Mouse (Mus musculus) kidney, postnatal 36 days (tissue): ENCODE measurements at regions not wholly inside any gene's neighbourhood (a gene's known extent, or its start where the extent isn't known, plus 50 kb on each side); places are given as distances from the start of the nearest gene placed in this dataset.
"Not testable (repeated sequence)": the region's sequence is repeated elsewhere in the genome, so short reads cannot be mapped to it uniquely, and the experiment has no call there.

Experiments
- DNase-seq, 2 experiments: peaks; one replicate each; pipeline ENCODE4 v3.0.0; 2021 to 2022; ENCODE audit warnings: mixed read lengths in 2 of 2

DNA sequence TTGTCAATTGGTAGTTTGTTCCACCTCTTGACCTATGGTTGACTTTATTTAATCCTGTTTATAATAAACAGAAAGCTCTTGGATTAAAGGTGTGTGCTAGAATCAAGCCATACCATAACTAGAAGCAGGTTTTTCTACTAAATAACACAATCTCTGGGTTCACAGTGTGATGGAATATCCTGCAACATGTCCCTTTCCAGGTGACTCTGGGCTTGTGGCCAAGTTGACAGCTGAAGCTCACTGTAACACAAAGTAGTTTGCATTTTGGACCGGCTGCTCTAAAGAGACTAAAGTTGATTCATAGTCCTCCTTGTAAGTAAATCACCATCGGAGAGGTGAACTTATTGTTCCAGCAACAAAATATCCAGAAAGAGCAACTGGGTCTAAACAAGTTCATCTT is 149.3 kb upstream of the Kctd3 start:
- peak in 1 of 2 experiments; percentile 36 for DNase-seq

DNA sequence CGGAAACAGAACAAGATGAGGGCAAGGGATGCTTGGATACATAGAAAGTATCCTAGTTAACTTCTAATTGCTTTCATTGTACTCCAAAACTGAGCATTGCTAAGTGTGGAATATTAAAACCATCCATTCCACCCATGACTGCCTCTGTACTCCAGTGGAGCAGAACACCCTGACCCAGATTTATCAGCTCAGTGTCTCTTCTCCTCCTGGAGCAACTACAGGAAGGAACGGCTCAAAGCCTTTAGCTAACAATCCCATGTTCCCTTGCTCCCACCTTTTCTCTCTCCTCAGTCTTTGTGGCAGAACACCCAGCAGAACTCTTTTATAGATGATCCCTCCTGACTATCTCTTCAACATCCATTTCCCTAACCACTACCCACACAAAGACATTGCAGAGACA is 146.7 kb upstream of the Kctd3 start:
- DNase-seq = peak in 1 of 2 experiments; percentile 10

- no peak for DNase-seq
Measured at GRCm38 (mm10) chr1:189153150-189153549, 145.5 kb upstream of the Kctd3 start.

DNA sequence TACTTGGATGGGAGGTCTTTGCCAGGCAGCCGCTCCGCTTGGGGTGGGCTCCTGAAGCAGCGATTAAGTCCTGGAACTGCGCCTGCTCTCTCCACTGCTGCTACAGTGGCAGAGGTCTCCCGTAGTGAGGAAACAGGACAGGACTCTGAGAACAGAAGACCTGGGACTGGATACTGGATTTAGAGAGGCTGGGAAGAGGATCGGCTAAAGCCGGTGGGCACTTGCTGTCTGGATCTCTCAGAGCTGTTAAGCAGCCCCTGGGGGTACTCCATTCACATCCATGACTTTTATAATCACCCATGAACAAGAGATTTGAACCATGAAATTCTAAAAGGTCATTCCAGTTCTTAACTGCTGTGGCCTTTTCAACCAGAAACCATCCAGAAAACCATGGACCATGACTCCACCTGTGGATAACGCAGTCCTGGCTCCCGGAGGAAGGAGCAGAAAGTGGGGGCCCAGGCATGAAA is 135.4 kb upstream of the Kctd3 start:
- DNase-seq = no peak

DNA sequence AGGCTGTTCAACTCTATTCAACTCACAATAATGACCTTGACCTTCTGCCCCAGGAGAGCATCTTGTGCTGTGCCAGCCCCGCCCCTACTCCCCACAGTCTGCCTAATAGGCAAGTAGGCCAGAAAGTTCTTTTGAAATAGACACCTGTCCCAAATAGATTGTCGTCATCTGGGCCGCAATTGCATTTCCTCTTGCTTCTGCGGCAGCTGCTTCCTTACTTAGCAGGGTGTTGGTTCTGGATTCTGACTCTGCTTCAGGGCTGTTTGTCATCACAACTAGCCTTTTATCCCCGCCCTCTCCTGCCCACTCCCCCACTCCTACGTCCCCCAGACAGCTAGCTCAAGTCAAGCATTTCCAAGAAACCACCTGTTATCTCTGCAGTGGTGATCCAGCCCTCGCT is 134.9 kb upstream of the Kctd3 start:
- DNase-seq = no peak

DNA sequence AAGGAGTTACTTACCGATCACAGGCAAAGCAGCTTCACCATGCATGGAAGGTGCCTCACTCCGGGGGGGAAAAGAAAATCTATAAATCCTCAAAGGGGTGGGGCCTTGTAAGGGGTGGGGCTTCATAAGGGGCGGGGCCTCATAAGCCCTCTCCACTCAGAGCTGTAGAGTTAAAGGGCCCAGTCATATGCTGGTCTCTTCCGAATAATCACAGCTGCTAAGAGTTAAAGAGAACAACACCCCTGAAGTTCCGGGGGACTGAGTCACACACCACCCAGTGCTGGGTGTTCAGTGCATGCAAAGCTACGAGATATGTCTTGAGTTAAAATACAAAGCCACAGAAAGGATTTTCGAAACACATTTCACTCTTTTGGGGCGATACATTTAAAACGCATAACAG is 134.1 kb upstream of the Kctd3 start:
- no peak for DNase-seq

DNA sequence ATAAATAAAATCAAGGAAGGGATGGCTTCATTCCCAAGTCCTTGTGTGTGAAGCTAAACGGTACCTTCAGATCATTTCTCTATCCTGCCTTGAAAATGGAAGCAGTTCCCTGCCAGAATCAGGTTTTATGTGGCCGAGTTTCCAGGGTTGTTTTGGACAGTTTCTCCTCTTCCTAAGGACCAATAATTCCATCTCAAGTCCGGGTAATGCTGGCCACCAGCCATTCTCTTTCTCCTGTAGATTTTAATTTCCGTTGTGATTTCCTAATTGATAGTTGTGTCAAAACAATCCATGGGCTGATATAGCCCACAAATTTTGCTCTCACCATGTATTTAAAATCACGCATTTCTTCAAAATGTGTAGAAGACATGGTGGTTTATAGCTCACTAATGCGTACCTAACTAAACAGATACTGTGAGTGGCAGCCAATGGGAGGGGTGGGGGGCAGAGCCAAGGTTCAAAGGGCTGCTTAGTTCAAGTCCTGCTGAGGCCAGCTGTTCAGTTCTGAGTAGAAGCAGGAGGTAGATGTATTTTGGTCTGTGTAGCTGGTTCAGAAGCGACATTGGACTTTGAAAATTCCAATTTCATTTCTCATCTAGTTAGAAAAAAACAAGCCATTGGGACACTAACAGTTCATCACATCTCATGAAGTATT is 129.2 kb upstream of the Kctd3 start:
- peak; percentile 79 to 80 for DNase-seq

GRCm38 (mm10) chr1:189135826-189136225 is 128.2 kb upstream of the Kctd3 start:
- no peak for DNase-seq

- no peak for DNase-seq
Measured at GRCm38 (mm10) chr1:189128706-189129105, 121.1 kb upstream of the Kctd3 start.

DNA sequence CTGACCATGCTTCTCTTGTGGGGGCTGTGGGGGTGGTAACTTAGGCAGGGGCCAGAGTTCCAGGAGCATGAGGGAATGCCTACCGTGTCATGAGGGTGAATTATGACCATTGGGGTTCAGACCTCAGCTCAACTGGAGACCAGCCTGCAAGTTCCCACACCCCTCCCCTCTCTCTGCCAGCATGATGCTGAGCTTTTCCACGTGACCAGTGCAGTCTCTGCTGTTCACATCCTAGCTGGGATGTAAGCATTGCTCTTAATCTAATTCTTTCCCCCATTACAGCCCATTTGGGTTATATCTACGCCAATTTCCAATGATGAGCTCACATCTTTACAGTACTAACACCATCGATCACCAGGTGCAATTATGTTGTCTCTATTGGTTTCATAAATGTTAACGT is 120.6 kb upstream of the Kctd3 start:
- not testable (repeated sequence) for DNase-seq

DNA sequence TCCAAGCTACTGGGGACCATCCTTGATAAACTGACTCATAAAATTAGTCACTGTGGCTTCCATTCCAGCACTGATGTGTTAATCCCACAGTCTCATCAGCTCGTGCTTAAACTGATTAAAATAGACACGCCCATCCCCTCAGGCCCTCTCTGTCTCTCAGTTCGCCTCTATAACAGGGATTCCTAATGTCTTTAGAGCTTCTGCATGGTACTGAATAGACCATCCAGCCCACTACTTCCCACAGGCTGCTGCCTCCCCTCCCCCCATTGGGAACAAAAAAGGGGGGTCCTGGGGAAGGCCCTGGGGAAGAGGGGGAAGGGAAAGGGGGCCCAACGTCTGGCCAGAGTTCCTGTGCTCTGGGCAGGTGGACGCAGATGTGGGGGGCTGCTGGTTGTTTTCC is 119.7 kb upstream of the Kctd3 start:
- no peak for DNase-seq

GRCm38 (mm10) chr1:189119941-189120735 is 112.5 kb upstream of the Kctd3 start:
- no peak for DNase-seq

DNA sequence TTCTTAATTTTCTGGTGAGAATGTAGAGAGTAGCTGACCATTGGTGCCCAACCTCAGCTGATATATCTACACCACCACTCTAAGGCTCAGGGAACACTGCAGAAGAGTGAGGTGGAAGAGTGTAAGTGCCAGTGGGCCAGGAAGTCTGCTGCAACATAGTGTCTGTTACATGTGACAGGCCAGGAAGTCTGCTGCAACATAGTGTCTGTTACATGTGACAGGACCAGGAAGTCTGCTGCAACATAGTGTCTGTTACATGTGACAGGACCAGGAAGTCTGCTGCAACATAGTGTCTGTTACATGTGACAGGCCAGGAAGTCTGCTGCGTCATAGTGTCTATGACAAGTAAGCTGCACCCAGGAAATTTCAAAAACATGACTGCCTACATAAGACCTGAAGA is 111.4 kb upstream of the Kctd3 start:
- peak in 1 of 2 experiments; percentile 26 for DNase-seq

- peak; percentile 45 to 59 for DNase-seq
Measured at GRCm38 (mm10) chr1:189118582-189118981, 110.9 kb upstream of the Kctd3 start.

GRCm38 (mm10) chr1:189115914-189116313 is 108.3 kb upstream of the Kctd3 start:
- no peak for DNase-seq

GRCm38 (mm10) chr1:189115279-189115678 is 107.6 kb upstream of the Kctd3 start:
- DNase-seq = peak in 1 of 2 experiments; percentile 10

DNA sequence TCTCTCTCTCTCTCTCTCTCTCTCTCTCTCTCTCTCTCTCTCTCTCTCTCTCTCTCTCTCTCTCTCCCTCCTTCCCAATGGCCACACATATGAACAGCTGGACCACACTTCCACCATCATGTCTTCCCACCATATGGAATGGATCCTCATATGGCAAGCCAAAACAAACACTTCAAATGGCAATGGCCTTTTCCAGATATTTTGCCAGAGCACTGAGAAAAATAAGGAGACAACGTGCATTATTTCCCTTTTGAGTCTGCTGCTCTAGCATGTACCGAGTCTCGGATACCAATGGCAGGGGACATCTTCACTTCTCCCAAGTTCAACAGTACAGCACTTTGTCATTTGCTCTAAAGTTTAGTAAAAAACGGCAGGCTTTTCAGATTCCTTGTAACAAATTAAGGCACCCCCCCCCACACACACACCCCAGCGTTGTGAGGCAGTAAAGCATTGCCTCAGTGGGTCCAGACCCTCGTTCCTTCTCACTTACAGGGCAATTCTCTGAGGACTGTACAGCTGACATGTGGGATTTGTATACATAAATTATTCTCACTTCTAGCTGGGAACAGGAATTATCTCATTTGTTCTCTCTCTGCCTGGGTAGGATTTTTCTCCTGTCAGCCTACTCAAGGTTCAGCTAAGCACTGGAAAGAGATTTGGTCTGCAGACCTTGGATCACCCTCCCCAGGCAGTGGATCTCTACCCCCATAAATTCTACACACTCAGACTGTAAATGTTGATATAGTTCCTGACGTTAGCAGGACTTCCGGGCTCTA is 100.8 kb upstream of the Kctd3 start:
- no peak for DNase-seq

GRCm38 (mm10) chr1:189107841-189108240 is 100.2 kb upstream of the Kctd3 start:
- DNase-seq = peak in 1 of 2 experiments; percentile 12

DNA sequence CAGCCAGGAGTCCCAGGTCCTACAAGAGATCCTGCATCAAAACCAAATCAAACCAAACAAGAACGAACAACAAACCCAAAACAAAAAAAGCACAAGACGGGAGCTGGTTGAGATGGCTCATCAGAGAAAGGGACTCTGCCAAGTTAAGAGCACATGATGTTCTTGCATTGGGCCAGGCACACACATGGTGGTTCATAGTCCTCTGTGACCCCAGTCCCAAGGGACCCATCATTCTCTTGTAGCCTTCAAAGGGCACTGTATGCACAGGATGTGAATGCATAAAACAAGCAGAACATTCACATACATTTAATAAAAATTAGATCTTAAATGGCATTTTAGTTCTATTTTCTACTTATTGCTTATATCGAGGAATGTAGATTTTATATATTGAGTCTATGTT is 99.5 kb upstream of the Kctd3 start:
- peak in 1 of 2 experiments; percentile 11 for DNase-seq

DNA sequence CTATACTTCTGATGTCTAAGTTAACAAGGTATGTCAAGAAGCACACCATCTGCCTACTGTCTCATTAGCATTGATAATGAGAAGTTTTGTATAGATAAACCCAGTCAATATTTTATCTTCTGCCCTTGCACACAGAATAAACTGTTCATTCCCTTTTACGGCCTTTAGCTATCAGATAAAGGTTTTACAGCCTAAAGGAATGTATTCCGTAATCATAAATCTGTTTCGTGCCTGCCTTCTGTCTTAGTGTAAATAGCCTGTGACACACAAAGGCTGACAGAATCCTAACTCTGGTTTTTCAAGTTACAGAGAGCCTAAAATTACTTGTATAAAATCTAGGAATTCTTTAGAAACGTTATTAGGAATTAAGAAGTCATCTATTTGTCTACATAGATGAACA is 97.6 kb upstream of the Kctd3 start:
- no peak for DNase-seq

DNA sequence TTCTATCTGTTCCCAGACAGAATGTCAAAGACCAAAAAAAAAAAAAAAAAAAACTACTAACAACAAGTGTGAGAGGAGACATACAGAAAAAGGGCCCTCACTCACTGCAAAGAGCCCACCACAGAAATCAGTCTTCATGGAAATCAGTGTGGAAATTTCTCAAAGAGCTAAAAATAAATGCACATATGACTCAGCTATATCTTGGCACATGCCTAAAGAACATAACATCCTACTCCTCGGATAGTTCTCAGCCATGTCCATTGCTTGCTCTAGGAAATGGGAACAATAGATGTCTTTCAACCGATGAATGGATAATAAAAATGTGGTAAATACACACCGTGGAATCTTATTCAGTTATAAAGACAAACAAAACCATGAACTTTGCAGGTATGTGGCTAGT is 95.1 kb upstream of the Kctd3 start:
- no peak for DNase-seq

DNA sequence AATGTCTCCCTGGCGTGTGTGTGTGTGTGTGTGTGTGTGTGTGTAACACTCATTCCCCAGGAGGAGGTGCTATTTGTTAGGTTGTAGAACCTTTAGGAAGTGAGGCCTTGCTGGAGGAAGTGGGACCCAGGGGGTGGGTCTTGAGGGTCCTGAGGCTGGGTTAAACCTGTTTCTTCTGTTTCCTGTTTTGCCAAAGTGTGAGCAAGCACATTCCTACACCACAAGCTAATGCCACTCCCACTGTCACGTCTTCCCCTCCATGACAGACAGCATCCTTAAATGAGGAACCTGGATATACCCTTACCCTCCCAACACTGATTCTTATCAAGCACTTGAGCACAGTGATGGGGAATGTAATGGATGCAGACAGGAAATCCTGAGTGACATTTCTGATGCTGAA is 91.5 kb upstream of the Kctd3 start:
- peak in 1 of 2 experiments; percentile 18 for DNase-seq

DNA sequence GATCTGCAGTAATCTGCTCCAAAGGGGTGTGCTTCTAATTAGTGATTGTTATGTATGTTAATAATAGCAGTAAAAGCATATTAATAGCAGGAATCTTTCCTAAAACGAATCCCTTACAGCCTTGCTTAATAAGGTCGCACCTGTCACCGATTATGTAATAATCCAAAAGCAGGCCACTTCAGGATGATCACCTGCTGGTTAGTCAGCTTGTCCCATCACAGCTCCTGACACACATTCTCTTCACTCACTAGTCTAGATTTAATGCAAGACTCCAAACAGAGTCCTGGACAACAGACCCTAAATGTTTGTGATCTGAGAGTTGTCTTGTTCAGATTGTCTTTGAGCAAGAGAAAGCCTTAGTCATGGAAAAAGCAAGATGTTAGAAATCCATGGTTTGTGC is 85.2 kb upstream of the Kctd3 start:
- no peak for DNase-seq
